Mouse (Mus musculus) kidney, postnatal 4 days (tissue): ENCODE data around the gene Zfp944.
"Not testable (repeated sequence)": the region's sequence is repeated elsewhere in the genome, so short reads cannot be mapped to it uniquely, and the experiment has no call there.

Experiments used
- DNase-seq, 2 experiments: peaks; one replicate each; pipeline ENCODE4 v3.0.0; 2021; ENCODE audit warnings: mixed read lengths in 2 of 2

Gene Zfp944

GRCm38 (mm10) chr17:22361101-22361781 is at the start of gene Zfp944, which contains the start of gene Zfp758:
TSS of gene Zfp944 (minus strand) at chr17:22361400.
TSS of gene Zfp758 (plus strand) at chr17:22361453.
- DNase-seq: peak; percentile 57 to 72

GRCm38 (mm10) chr17:22410756-22411155 is 49.6 kb upstream of the Zfp944 start:
- DNase-seq: peak; percentile 43 to 49

- no peak for DNase-seq
Observed at GRCm38 (mm10) chr17:22363895-22364294, 2.7 kb upstream of the Zfp944 start.

- DNase-seq: no peak
Observed at GRCm38 (mm10) chr17:22360572-22360971, 628 bp downstream of the Zfp944 start.

GRCm38 (mm10) chr17:22352794-22353193 is 8.4 kb downstream of the Zfp944 start:
- DNase-seq: peak; percentile 37 to 44

GRCm38 (mm10) chr17:22315247-22315646 is 46.0 kb downstream of the Zfp944 start:
- not testable (repeated sequence) for DNase-seq

- DNase-seq: peak; percentile 84 to 92
Observed at GRCm38 (mm10) chr17:22314730-22315226, 46.4 kb downstream of the Zfp944 start, which contains the start of gene CT030661.1. TSS of gene CT030661.1 (minus strand) at chr17:22314837.

GRCm38 (mm10) chr17:22314219-22314618 is 47.0 kb downstream of the Zfp944 start:
- DNase-seq: peak in 1 of 2 experiments; percentile 2
